Mouse (Mus musculus): ENCODE results near the gene Ccdc85b. TPM values are rescaled to one million over a fixed set of nuclear protein-coding genes. Genes with fewer than 3 reads are reported as not detected.

Gene Ccdc85b
- polyA plus RNA-seq, 1 experiment from 2014 or later, result 10.8 TPM

GRCm38 (mm10) chr19:5480016-5480415 lies 22.3 kb upstream of the Ccdc85b start:
- Histone ChIP-seq H3K27ac (no peak overlapping the region), H3K9me3 (no peaks in the 10 kb centered on the region), H3K36me3 (peaks cover 90% of the 10 kb centered on the region), H3K27me3 (no peaks in the 10 kb centered on the region), H3K4me2 (no peak overlapping the region), H3K9ac (replicated peaks) (no peak overlapping the region), H3K4me1 (replicated peaks) (peaks cover 16% of the 10 kb centered on the region), H3K4me3 (replicated peaks) (no peak overlapping the region)
- 88% methylated on average over 10 of the region's 10 CpGs for WGBS
- ATAC-seq (ENCODE audit: insufficient number of reproducible peaks, insufficient read depth, low FRiP score, low TSS enrichment, low read depth), result no peak

DNA sequence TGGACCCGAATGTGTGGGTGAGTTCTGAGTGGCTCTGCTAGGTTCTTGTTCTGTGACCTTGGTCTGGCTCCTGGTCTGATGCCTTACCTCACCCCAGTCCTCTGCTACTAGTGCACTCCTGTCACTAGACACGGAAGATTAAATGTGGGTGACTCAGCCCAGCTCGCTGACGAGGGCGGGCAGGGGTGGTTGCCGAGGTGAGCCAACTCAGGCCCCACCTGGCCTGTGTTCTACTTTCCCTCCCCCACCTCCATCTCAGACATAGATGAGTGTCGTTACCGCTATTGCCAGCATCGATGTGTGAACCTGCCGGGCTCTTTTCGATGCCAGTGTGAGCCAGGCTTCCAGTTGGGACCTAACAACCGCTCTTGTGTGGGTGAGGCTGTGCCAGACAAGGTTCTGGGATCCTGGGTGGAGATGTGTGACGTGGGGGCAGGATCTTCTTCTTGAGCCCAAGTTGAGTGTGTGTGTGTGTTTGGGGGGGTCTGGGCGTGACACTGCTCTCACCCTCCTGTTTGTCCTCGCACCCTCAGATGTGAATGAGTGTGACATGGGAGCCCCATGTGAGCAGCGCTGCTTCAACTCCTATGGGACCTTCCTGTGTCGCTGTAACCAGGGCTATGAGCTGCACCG lies 20.1 kb upstream of the Ccdc85b start:
- Histone ChIP-seq H3K4me1 (replicated peaks) (peaks cover 25% of the 10 kb centered on the region), H3K9me3 (0 out of 2 replicates have a peak, but pooled peaks cover 3% of the 10 kb centered on the region), H3K27ac (no peak overlapping the region), H3K9ac (replicated peaks) (no peak overlapping the region), H3K36me3 (peaks cover 67% of the 10 kb centered on the region), H3K4me2 (no peak overlapping the region), H3K4me3 (replicated peaks) (no peak overlapping the region), H3K27me3 (no peaks in the 10 kb centered on the region)
- 93% methylated on average over 18 of the region's 18 CpGs for WGBS
- ATAC-seq (ENCODE audit: insufficient number of reproducible peaks, insufficient read depth, low FRiP score, low TSS enrichment, low read depth), result no peak

DNA sequence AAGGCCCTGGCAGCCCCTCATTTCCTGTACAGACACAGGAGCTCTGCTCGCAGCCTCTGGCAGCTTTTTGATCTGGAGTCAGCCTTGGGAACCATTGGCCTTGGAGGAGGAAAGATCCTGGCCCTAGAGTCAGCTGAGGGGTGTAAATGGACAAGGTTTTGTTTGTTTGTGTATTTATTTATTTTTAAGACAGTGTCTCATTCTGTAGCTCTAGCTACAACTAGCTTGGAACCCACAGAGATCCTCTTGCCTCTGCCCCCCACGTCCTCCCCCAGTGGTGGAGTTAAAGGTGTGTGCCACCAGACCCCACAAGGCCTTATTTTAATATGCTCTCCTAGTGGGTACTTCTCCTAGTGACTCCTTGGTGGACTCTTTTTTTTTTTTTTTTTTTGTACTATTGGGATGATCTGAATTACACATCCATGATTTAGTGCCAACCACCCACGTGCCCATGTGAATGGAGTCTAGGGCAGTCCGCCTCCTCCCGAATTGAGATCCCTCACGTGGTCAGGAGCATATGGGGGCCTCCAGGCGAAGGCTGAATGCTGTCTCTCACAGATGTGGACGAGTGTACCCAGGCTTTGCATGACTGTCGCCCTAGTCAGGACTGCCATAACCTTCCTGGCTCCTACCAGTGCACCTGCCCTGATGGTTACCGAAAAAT lies 19.4 kb upstream of the Ccdc85b start:
- Histone ChIP-seq H3K9me3 (0 out of 2 replicates have a peak, but pooled peaks cover 3% of the 10 kb centered on the region), H3K9ac (replicated peaks) (no peak overlapping the region), H3K4me2 (no peak overlapping the region), H3K4me3 (replicated peaks) (no peak overlapping the region), H3K36me3 (peaks cover 61% of the 10 kb centered on the region), H3K27ac (no peak overlapping the region), H3K4me1 (replicated peaks) (peaks cover 25% of the 10 kb centered on the region), H3K27me3 (no peaks in the 10 kb centered on the region)
- no peak for ATAC-seq (ENCODE audit: insufficient number of reproducible peaks, insufficient read depth, low FRiP score, low TSS enrichment, low read depth)
- 85% methylated on average over 10 of the region's 10 CpGs for WGBS

DNA sequence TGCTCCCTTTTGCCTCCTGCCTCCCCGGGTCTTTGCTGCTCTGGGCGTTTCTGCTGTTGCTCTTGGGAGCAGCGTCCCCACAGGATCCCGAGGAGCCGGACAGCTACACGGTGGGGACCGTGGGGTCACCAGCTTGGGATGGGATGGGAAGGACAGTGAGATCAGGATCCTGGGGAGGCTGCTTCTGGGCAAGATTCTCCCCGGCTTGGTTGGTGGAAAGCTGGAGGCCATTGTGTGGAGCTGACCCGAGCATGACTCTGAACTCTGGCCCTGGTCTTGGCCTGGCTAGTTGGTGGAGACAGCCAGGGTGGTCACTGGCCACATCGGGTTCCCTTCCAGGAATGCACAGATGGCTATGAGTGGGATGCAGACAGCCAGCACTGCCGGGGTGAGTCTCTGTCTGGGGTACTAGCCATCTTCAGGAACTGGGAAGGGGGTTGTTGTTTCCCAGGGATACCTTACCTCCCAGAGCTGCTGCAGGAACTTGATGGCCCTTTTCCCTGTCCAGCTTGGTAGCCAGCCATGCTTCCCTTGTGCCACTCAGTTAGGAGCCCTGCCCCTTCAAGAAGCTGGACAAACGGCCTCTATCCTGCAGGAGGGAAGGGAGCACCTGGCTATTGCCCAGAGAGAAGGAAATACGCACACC lies 17.5 kb upstream of the Ccdc85b start:
- WGBS, result 15% methylated on average over 13 of the region's 13 CpGs
- peak overlapping the region; percentile 94 for H3K27ac ChIP-seq
- H3K9ac ChIP-seq (replicated peaks), result peak overlapping the region; percentile 93
- H3K9me3 ChIP-seq, result 0 out of 2 replicates have a peak, but pooled peaks cover 3% of the 10 kb centered on the region
- H3K4me2 ChIP-seq, result peak overlapping the region; percentile 79
- H3K4me3 ChIP-seq (replicated peaks), result peak overlapping the region; percentile 76
- ATAC-seq (ENCODE audit: insufficient number of reproducible peaks, insufficient read depth, low FRiP score, low TSS enrichment, low read depth), result peak; percentile 18
- H3K4me1 ChIP-seq (replicated peaks), result peaks cover 25% of the 10 kb centered on the region
- H3K27me3 ChIP-seq, result no peaks in the 10 kb centered on the region
- peaks cover 41% of the 10 kb centered on the region for H3K36me3 ChIP-seq

DNA sequence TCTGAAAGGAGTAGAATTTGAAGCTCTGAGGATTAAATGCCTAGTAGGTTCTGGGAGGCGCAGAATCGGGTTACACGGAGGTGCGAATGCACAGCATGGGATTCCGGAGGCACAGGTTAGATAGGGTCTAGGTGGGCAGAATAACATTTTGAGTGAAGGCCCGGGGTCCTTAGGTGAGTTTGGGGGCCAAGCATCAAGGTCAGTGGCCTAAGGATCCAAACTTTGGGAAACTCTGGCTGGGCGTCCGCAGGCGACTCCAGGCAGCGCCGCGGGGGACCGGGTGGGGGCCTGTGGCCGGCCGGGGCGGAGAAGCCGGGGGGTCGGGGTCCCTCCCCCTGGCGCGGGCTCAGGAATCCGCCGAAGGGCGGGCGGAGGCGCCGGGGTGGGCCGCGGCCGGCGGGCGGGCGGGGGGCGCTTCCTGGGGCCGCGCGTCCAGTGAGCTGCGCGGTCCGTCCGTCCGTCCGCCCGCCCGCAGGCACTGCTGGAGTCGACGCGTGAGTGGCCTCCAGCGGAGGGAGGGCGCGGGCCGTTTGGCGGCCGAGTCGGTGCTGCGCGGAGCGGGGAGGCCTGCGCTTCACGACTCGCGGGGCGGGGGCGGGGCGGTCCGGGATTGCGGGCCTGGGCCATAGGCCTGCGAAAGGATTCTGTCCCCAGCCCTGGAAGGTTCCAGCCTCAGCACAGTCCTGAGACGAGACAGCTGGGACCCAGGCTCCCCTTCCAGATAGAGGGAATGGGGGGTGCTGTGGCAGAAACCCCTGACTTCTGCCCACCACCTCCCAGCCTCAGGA lies 16.8 kb upstream of the Ccdc85b start:
- Histone ChIP-seq H3K9ac (replicated peaks) (peak overlapping the region; percentile 93), H3K4me3 (replicated peaks) (peak overlapping the region; percentile 76), H3K27ac (peak overlapping the region; percentile 94), H3K36me3 (peaks cover 34% of the 10 kb centered on the region), H3K27me3 (no peaks in the 10 kb centered on the region), H3K9me3 (0 out of 2 replicates have a peak, but pooled peaks cover 3% of the 10 kb centered on the region), H3K4me1 (replicated peaks) (peaks cover 25% of the 10 kb centered on the region), H3K4me2 (peak overlapping the region; percentile 79)
- under 1% methylated on average over 66 of the region's 68 CpGs for WGBS
- peak; percentile 43 for ATAC-seq (ENCODE audit: insufficient number of reproducible peaks, insufficient read depth, low FRiP score, low TSS enrichment, low read depth)

DNA sequence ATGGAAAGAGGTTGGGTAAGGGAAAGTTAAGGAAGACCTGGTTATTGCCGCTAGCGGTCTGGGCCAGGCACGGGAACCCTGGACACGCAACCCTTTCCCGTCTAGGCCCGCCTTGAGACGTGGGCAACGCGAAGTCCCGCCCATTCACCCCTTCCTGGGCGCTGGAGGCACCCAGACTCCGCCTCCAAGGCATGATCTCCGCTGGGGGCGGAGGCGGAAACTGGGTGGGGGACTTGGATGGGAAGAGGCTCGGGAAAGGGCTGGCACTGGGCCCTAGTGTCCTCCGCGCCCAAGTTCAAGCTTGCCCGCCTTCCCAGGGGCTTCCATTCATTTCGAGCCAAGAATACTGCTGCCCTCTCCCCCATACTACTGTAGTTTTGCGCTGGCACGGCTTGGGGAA lies 16.0 kb upstream of the Ccdc85b start, which contains the start of gene Efemp2:
TSS of gene Efemp2 (plus strand) at position 235 of the 400 bp plus-strand sequence.
- Histone ChIP-seq H3K9me3 (0 out of 2 replicates have a peak, but pooled peaks cover 3% of the 10 kb centered on the region), H3K27me3 (no peaks in the 10 kb centered on the region), H3K27ac (peak within 1 kb of the TSS; percentile 94), H3K4me3 (replicated peaks) (peak within 1 kb of the TSS; percentile 76), H3K9ac (replicated peaks) (peak within 1 kb of the TSS; percentile 93), H3K36me3 (peaks cover 27% of the 10 kb centered on the region), H3K4me2 (peak within 1 kb of the TSS; percentile 79), H3K4me1 (replicated peaks) (peaks cover 25% of the 10 kb centered on the region)
- ATAC-seq (ENCODE audit: insufficient number of reproducible peaks, insufficient read depth, low FRiP score, low TSS enrichment, low read depth), result peak; percentile 32
- WGBS, result 1% methylated on average over 22 of the region's 22 CpGs

DNA sequence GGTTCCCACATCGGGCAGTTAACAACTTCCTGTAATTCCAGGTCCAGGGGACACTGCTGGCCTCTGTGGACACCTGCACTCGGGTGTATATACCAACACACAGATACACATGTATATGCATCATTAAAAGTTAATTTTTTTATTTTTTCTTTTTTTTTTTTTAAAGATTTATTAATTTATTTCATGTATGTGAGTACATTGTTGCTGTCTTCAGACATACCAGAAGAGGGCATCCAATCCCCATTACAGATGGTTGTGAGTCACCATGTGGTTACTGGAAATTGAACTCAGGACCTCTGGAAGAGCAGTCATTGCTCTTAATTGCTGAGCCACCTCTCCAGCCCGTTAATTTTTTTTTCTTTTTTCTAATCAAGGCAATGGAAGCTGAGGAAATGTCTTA lies 15.2 kb upstream of the Ccdc85b start:
- Histone ChIP-seq H3K27me3 (no peaks in the 10 kb centered on the region), H3K4me2 (0 out of 2 replicates have a peak overlapping the region, but pooled peaks have one; percentile 79), H3K36me3 (peaks cover 20% of the 10 kb centered on the region), H3K9me3 (0 out of 2 replicates have a peak, but pooled peaks cover 3% of the 10 kb centered on the region), H3K9ac (replicated peaks) (no peak overlapping the region), H3K4me1 (replicated peaks) (peaks cover 25% of the 10 kb centered on the region), H3K27ac (peak overlapping the region; percentile 94; the same call in 1 of the 2 replicates), H3K4me3 (replicated peaks) (peak overlapping the region; percentile 76; the same call in 1 of the 2 replicates)
- WGBS, result 85% methylated on average over 3 of the region's 3 CpGs
- no peak for ATAC-seq (ENCODE audit: insufficient number of reproducible peaks, insufficient read depth, low FRiP score, low TSS enrichment, low read depth)

- H3K4me1 ChIP-seq (replicated peaks), result peaks cover 23% of the 10 kb centered on the region
- H3K27ac ChIP-seq, result no peak overlapping the region
- H3K4me2 ChIP-seq, result no peak overlapping the region
- H3K4me3 ChIP-seq (replicated peaks), result no peak overlapping the region
- no peaks in the 10 kb centered on the region for H3K27me3 ChIP-seq
- H3K36me3 ChIP-seq, result peaks cover 20% of the 10 kb centered on the region
- WGBS, result 51% methylated on average over 5 of the region's 5 CpGs
- no peak for ATAC-seq (ENCODE audit: insufficient number of reproducible peaks, insufficient read depth, low FRiP score, low TSS enrichment, low read depth)
- 0 out of 2 replicates have a peak, but pooled peaks cover 3% of the 10 kb centered on the region for H3K9me3 ChIP-seq
- no peak overlapping the region for H3K9ac ChIP-seq (replicated peaks)
Observed at GRCm38 (mm10) chr19:5471846-5472245, 14.2 kb upstream of the Ccdc85b start.

DNA sequence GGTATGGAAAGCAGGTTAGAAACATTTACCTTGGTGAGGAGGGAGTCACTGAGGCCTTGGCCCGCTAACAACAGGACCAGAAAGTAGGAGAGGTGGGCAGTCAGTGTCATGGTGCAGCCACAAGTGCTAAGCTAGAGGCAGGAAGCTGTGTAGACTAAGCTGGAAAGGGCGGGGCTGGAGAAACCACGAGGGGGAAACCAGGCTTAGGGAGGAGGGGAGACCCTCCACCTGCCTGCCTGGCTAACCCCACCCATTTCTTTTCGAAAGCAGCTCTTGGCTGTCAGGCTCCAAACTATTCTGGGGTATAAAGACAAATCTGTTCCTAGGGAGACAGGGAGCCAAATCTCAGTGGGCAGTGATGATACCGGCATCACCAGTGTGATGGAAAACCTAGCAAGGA lies 10.7 kb upstream of the Ccdc85b start, which contains the start of gene Ctsw:
TSS of gene Ctsw (minus strand) at position 134 of the 400 bp plus-strand sequence.
- H3K9me3 ChIP-seq, result 0 out of 2 replicates have a peak, but pooled peaks cover 3% of the 10 kb centered on the region
- H3K4me3 ChIP-seq (replicated peaks), result no peak within 1 kb of the TSS
- H3K27ac ChIP-seq, result 0 out of 2 replicates have a peak within 1 kb of the TSS, but pooled peaks have one; percentile 7
- H3K4me2 ChIP-seq, result no peak within 1 kb of the TSS
- no peak for ATAC-seq (ENCODE audit: insufficient number of reproducible peaks, insufficient read depth, low FRiP score, low TSS enrichment, low read depth)
- peaks cover 10% of the 10 kb centered on the region for H3K4me1 ChIP-seq (replicated peaks)
- H3K36me3 ChIP-seq, result peaks cover 47% of the 10 kb centered on the region
- H3K27me3 ChIP-seq, result no peaks in the 10 kb centered on the region
- WGBS, result 57% methylated on average over 5 of the region's 5 CpGs
- no peak within 1 kb of the TSS for H3K9ac ChIP-seq (replicated peaks)

GRCm38 (mm10) chr19:5466916-5467500 lies 9.3 kb upstream of the Ccdc85b start:
- H3K36me3 ChIP-seq, result peaks cover 60% of the 10 kb centered on the region
- no peak for ATAC-seq (ENCODE audit: insufficient number of reproducible peaks, insufficient read depth, low FRiP score, low TSS enrichment, low read depth)
- WGBS, result 89% methylated on average over 6 of the region's 6 CpGs

More at GRCm38 (mm10) chr19:5466916-5467500, 9.3 kb upstream of the Ccdc85b start:
- no peaks in the 10 kb centered on the region for H3K9me3 ChIP-seq
- H3K27ac ChIP-seq, result no peak overlapping the region
- no peak overlapping the region for H3K4me2 ChIP-seq
- H3K4me1 ChIP-seq (replicated peaks), result peaks cover 10% of the 10 kb centered on the region
- H3K4me3 ChIP-seq (replicated peaks), result no peak overlapping the region
- H3K9ac ChIP-seq (replicated peaks), result no peak overlapping the region
- no peaks in the 10 kb centered on the region for H3K27me3 ChIP-seq
